Mouse (Mus musculus): ENCODE results near the gene Olfr1016. TPM values are rescaled to one million over a fixed set of nuclear protein-coding genes. Genes with fewer than 3 reads are reported as not detected.

Gene Olfr1016
- polyA plus RNA-seq, 1 experiment: not detected

- no peak overlapping the region for H3K4me2 ChIP-seq (ENCODE audit: low read depth)
- H3K79me2 ChIP-seq (ENCODE audit: control insufficient read depth, insufficient read depth): no peaks in the 10 kb centered on the region
- TF ChIP-seq USF1 (IDR thresholded peaks at IDR 0.05; ENCODE audit: low read depth) (no peak), TCF12 (IDR thresholded peaks at IDR 0.05; ENCODE audit: insufficient read depth, poor library complexity, severe bottlenecking) (no peak), TCF3 (IDR thresholded peaks at IDR 0.05; ENCODE audit: insufficient read length, low read depth) (no peak), POLR2AphosphoS2 (IDR thresholded peaks at IDR 0.05; ENCODE audit: insufficient read length, low read depth) (no peak), REST (IDR thresholded peaks at IDR 0.05; ENCODE audit: insufficient read depth, insufficient read length) (no peak), E2F4 (IDR thresholded peaks at IDR 0.05; ENCODE audit: insufficient read depth) (no peak), SRF (IDR thresholded peaks at IDR 0.05; ENCODE audit: control insufficient read depth, insufficient read length, low read depth) (no peak)
- no peaks in the 10 kb centered on the region for H3K36me3 ChIP-seq (ENCODE audit: control insufficient read depth, insufficient read depth)
- no peak overlapping the region for H3ac ChIP-seq (ENCODE audit: control insufficient read depth, insufficient read length)
- H3K27me3 ChIP-seq (ENCODE audit: control insufficient read depth, insufficient read depth, insufficient read length): no peaks in the 10 kb centered on the region
- no peak overlapping the region for H3K4me3 ChIP-seq
Measured at GRCm38 (mm10) chr2:85753822-85754221, 48.5 kb downstream of the Olfr1016 start.

Other genes with a start within 250 kb of the Olfr1016 start
- not detected for gene Olfr996, start 223.3 kb downstream of the Olfr1016 start, polyA plus RNA-seq (2012; fragmentation: generic; extraction: Trizol)
- gene Olfr998, start 213.6 kb downstream of the Olfr1016 start, polyA plus RNA-seq (2012; fragmentation: generic; extraction: Trizol): not detected
- not detected for gene Olfr1000, start 190.6 kb downstream of the Olfr1016 start, polyA plus RNA-seq (2012; fragmentation: generic; extraction: Trizol)
- not detected for gene Olfr1002, start 151.8 kb downstream of the Olfr1016 start, polyA plus RNA-seq (2012; fragmentation: generic; extraction: Trizol)
- not detected for gene Olfr154, start 138.1 kb downstream of the Olfr1016 start, polyA plus RNA-seq (2012; fragmentation: generic; extraction: Trizol)
- not detected for gene Olfr1006, start 123.8 kb downstream of the Olfr1016 start, polyA plus RNA-seq (2012; fragmentation: generic; extraction: Trizol)
- gene Olfr1008, start 113.1 kb downstream of the Olfr1016 start, polyA plus RNA-seq (2012; fragmentation: generic; extraction: Trizol): not detected
- not detected for gene Olfr1009, start 87.1 kb downstream of the Olfr1016 start, polyA plus RNA-seq (2012; fragmentation: generic; extraction: Trizol)
- gene Olfr1012, start 39.8 kb downstream of the Olfr1016 start, polyA plus RNA-seq (2012; fragmentation: generic; extraction: Trizol): not detected
- not detected for gene Olfr1013, start 35.4 kb downstream of the Olfr1016 start, polyA plus RNA-seq (2012; fragmentation: generic; extraction: Trizol)
- not detected for gene Olfr1014, start 29.8 kb downstream of the Olfr1016 start, polyA plus RNA-seq (2012; fragmentation: generic; extraction: Trizol)
- gene Olfr1015, start 20.5 kb downstream of the Olfr1016 start, polyA plus RNA-seq (2012; fragmentation: generic; extraction: Trizol): not detected
- not detected for gene Olfr1018, start 15.9 kb upstream of the Olfr1016 start, polyA plus RNA-seq (2012; fragmentation: generic; extraction: Trizol)
- gene Olfr1019, start 42.9 kb upstream of the Olfr1016 start, polyA plus RNA-seq (2012; fragmentation: generic; extraction: Trizol): not detected
- not detected for gene Olfr1020, start 44.5 kb upstream of the Olfr1016 start, polyA plus RNA-seq (2012; fragmentation: generic; extraction: Trizol)
- not detected for gene Olfr1022, start 66.0 kb upstream of the Olfr1016 start, polyA plus RNA-seq (2012; fragmentation: generic; extraction: Trizol)
- not detected for gene Olfr1023, start 83.1 kb upstream of the Olfr1016 start, polyA plus RNA-seq (2012; fragmentation: generic; extraction: Trizol)
- not detected for gene Olfr1024, start 102.5 kb upstream of the Olfr1016 start, polyA plus RNA-seq (2012; fragmentation: generic; extraction: Trizol)
- gene Olfr1025-ps1, start 112.6 kb upstream of the Olfr1016 start, polyA plus RNA-seq (2012; fragmentation: generic; extraction: Trizol): not detected
- not detected for gene Olfr1026, start 119.0 kb upstream of the Olfr1016 start, polyA plus RNA-seq (2012; fragmentation: generic; extraction: Trizol)
- gene Olfr1028, start 147.9 kb upstream of the Olfr1016 start, polyA plus RNA-seq (2012; fragmentation: generic; extraction: Trizol): not detected
- gene Olfr1029, start 171.4 kb upstream of the Olfr1016 start, polyA plus RNA-seq (2012; fragmentation: generic; extraction: Trizol): not detected
- gene Olfr1030, start 176.7 kb upstream of the Olfr1016 start, polyA plus RNA-seq (2012; fragmentation: generic; extraction: Trizol): not detected
- gene Olfr1031, start 187.8 kb upstream of the Olfr1016 start, polyA plus RNA-seq (2012; fragmentation: generic; extraction: Trizol): not detected
- not detected for gene Olfr1032, start 203.0 kb upstream of the Olfr1016 start, polyA plus RNA-seq (2012; fragmentation: generic; extraction: Trizol)
- not detected for gene Olfr1033, start 218.1 kb upstream of the Olfr1016 start, polyA plus RNA-seq (2012; fragmentation: generic; extraction: Trizol)
- gene Olfr1034, start 243.3 kb upstream of the Olfr1016 start, polyA plus RNA-seq (2012; fragmentation: generic; extraction: Trizol): not detected

Measured in myocyte (in vitro differentiated cells).